ENCODE assay signal across 16 mouse cellular contexts in the genomic region with DNA sequence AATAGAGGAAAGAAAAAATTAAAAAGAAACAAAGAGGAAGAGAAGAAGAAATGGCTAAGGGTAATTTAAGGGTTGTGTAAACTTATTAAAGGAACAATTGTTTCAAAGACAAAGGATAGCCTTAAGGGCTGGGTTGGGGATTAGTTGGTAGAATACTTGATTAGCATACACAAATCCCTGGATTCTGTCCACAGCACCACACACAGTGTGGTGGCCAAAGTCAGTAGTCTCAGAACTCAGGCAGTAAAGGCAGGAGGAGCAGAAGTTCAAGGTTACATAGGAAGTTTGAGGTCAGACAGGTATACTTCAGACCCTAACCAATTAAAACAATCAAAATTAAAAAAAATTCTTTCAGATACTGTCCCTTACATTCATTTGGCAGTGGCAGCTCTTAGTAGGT.
A peak's percentile ranks its signal among the peaks of the same experiment; 100 is the strongest.
DNase-seq lines count a peak whose midpoint lies in the region; ATAC-seq and TF ChIP-seq lines count a peak whose summit lies in the region.
"Had no signal": no experiment of that assay in that cellular context is flagged by ENCODE, and none has a peak within 500 bp of the region (broad histone marks: within the 10 kb centered on the region; RNA-seq: fewer than 3 reads in every experiment).

No protein-coding gene starts in this region.

- no peak overlapping the region for H3K4me2 ChIP-seq in kidney, embryonic 16.5 days (replicated peaks; ENCODE audit: low read depth, low read length)
- no peak overlapping the region for H3K4me2 ChIP-seq in kidney, embryonic 15.5 days
- no peak overlapping the region for H3K4me2 ChIP-seq in midbrain, embryonic 11.5 days
- H3K4me2 ChIP-seq in midbrain, embryonic 13.5 days (replicated peaks) = no peak overlapping the region
- H3K4me2 ChIP-seq: embryonic facial prominence, embryonic 13.5 days; hindbrain, embryonic 13.5 days had no signal

- no peaks in the 10 kb centered on the region for H3K27me3 ChIP-seq in kidney, embryonic 16.5 days (ENCODE audit: insufficient read depth, low read length)
- no peaks in the 10 kb centered on the region for H3K27me3 ChIP-seq in kidney, embryonic 15.5 days
- no peaks in the 10 kb centered on the region for H3K27me3 ChIP-seq in midbrain, embryonic 11.5 days (ENCODE audit: control insufficient read depth, insufficient read depth, low read length)
- H3K27me3 ChIP-seq in midbrain, embryonic 13.5 days = no peaks in the 10 kb centered on the region
- H3K27me3 ChIP-seq: CH12.LX; embryonic facial prominence, embryonic 13.5 days; hindbrain, embryonic 13.5 days had no signal

- H3K27ac ChIP-seq in gastrocnemius, adult 2 months = peak overlapping the region; percentile 70
- no peak overlapping the region for H3K27ac ChIP-seq in kidney, embryonic 16.5 days (ENCODE audit: low read length)
- H3K27ac ChIP-seq in kidney, embryonic 15.5 days = no peak overlapping the region
- H3K27ac ChIP-seq in midbrain, embryonic 11.5 days (ENCODE audit: low read depth, low read length) = no peak overlapping the region
- no peak overlapping the region for H3K27ac ChIP-seq in midbrain, embryonic 13.5 days
- peak overlapping the region; percentile 90 for H3K27ac ChIP-seq in embryonic fibroblast, embryonic 13.5 days (ENCODE audit: insufficient read depth, low read length)
- H3K27ac ChIP-seq: embryonic facial prominence, embryonic 13.5 days; heart, adult 2 months had no signal

- no peak for DNase-seq in gastrocnemius, adult 2 months
- DNase-seq in gastrocnemius, adult 18-20 months (ENCODE audit: low spot score) = no peak
- peak; percentile 71 for DNase-seq in midbrain, embryonic 11.5 days (ENCODE audit: low spot score, missing footprints)
- DNase-seq: adrenal gland, adult 2 months; adrenal gland, postnatal 25 days; cerebellum, adult 18-20 months; cerebellum, adult 9-11 months had no signal

- peak; percentile 46; the same call in 1 of the 2 replicates for ATAC-seq in kidney, embryonic 16.5 days (ENCODE audit: low FRiP score, low TSS enrichment)
- ATAC-seq in kidney, embryonic 15.5 days (replicated peaks; ENCODE audit: low FRiP score) = no peak
- peak; percentile 68 for ATAC-seq in midbrain, embryonic 11.5 days (ENCODE audit: low FRiP score)
- ATAC-seq in midbrain, embryonic 13.5 days = no peak

- TF ChIP-seq CTCF in gastrocnemius, adult 2 months (IDR thresholded peaks at IDR 0.05) = no peak
- TF ChIP-seq CTCF in embryonic fibroblast, embryonic 13.5 days (IDR thresholded peaks at IDR 0.05; ENCODE audit: borderline replicate concordance, insufficient read depth, low read length) = no peak

- H3K9ac ChIP-seq in kidney, embryonic 16.5 days (replicated peaks; ENCODE audit: low read length) = no peak overlapping the region
- no peak overlapping the region for H3K9ac ChIP-seq in kidney, embryonic 15.5 days
- no peak overlapping the region for H3K9ac ChIP-seq in midbrain, embryonic 11.5 days (ENCODE audit: low read length)
- H3K9ac ChIP-seq in midbrain, embryonic 13.5 days (replicated peaks) = no peak overlapping the region
- H3K9ac ChIP-seq: embryonic facial prominence, embryonic 13.5 days; forebrain, postnatal 0 days; hindbrain, embryonic 13.5 days had no signal

- TF ChIP-seq POLR2A in embryonic fibroblast, embryonic 13.5 days (IDR thresholded peaks at IDR 0.05; ENCODE audit: low read depth, low read length) = no peak

- H3K4me3 ChIP-seq in gastrocnemius, adult 2 months = no peak overlapping the region
- H3K4me3 ChIP-seq in kidney, embryonic 16.5 days (ENCODE audit: low read length) = no peak overlapping the region
- H3K4me3 ChIP-seq in kidney, embryonic 15.5 days (replicated peaks) = no peak overlapping the region
- no peak overlapping the region for H3K4me3 ChIP-seq in midbrain, embryonic 11.5 days (ENCODE audit: low read depth, low read length)
- H3K4me3 ChIP-seq in midbrain, embryonic 13.5 days (replicated peaks) = no peak overlapping the region
- no peak overlapping the region for H3K4me3 ChIP-seq in embryonic fibroblast, embryonic 13.5 days (ENCODE audit: insufficient read depth, low read length)
- H3K4me3 ChIP-seq: embryonic facial prominence, embryonic 13.5 days; heart, adult 2 months; hindbrain, embryonic 13.5 days had no signal

- intact Hi-C loops in gastrocnemius, adult 2 months (cut with DNase I) = loop anchor here (10.0 kb wide), 1 partner anchor 595 kb away; a partner anchor contains a TSS

- no peaks in the 10 kb centered on the region for H3K36me3 ChIP-seq in kidney, embryonic 16.5 days (ENCODE audit: insufficient read depth, low read length)
- H3K36me3 ChIP-seq in kidney, embryonic 15.5 days = no peaks in the 10 kb centered on the region
- H3K36me3 ChIP-seq in midbrain, embryonic 11.5 days (ENCODE audit: control insufficient read depth, insufficient read depth, low read length) = no peaks in the 10 kb centered on the region
- no peaks in the 10 kb centered on the region for H3K36me3 ChIP-seq in midbrain, embryonic 13.5 days
- H3K36me3 ChIP-seq: embryonic facial prominence, embryonic 13.5 days; hindbrain, embryonic 13.5 days had no signal

- no peaks in the 10 kb centered on the region for H3K9me3 ChIP-seq in kidney, embryonic 16.5 days (ENCODE audit: low read length)
- no peaks in the 10 kb centered on the region for H3K9me3 ChIP-seq in kidney, embryonic 15.5 days (replicated peaks)
- no peaks in the 10 kb centered on the region for H3K9me3 ChIP-seq in midbrain, embryonic 11.5 days (ENCODE audit: control insufficient read depth, low read length)
- H3K9me3 ChIP-seq in midbrain, embryonic 13.5 days = no peaks in the 10 kb centered on the region
- H3K9me3 ChIP-seq: embryonic facial prominence, embryonic 13.5 days; hindbrain, embryonic 13.5 days had no signal

- 0 out of 2 replicates have a peak, but pooled peaks cover 8% of the 10 kb centered on the region for H3K4me1 ChIP-seq in kidney, embryonic 16.5 days (ENCODE audit: insufficient read depth, low read length)
- peaks cover 8% of the 10 kb centered on the region for H3K4me1 ChIP-seq in kidney, embryonic 15.5 days
- peaks cover 3% of the 10 kb centered on the region; the same call in 1 of the 2 replicates for H3K4me1 ChIP-seq in midbrain, embryonic 11.5 days (ENCODE audit: control insufficient read depth, insufficient read depth, low read length)
- H3K4me1 ChIP-seq in midbrain, embryonic 13.5 days (replicated peaks) = peaks cover 9% of the 10 kb centered on the region
- H3K4me1 ChIP-seq in embryonic fibroblast, embryonic 13.5 days (ENCODE audit: control insufficient read depth, insufficient read depth, low read length) = peaks cover 4% of the 10 kb centered on the region; the same call in 1 of the 2 replicates

Comparison
In these comparisons a context has a peak if more than half of its experiments do, and no peak if none do; other contexts are left out.
1. ATAC-seq: peak in kidney, embryonic 16.5 days (single experiment) and midbrain, embryonic 11.5 days (single experiment); none in kidney, embryonic 15.5 days (single experiment) and midbrain, embryonic 13.5 days (single experiment).
2. H3K27ac ChIP-seq: peak in gastrocnemius, adult 2 months (single experiment) and embryonic fibroblast, embryonic 13.5 days (single experiment); none in kidney, embryonic 16.5 days (single experiment), kidney, embryonic 15.5 days (single experiment), midbrain, embryonic 11.5 days (single experiment) and midbrain, embryonic 13.5 days (single experiment).